Mouse (Mus musculus): ENCODE measurements around the gene Gnaq.
"Not testable (repeated sequence)": the region's sequence is repeated elsewhere in the genome, so short reads cannot be mapped to it uniquely, and the experiment has no call there.

Gnaq gene

GRCm38 (mm10) chr19:16132791-16132864 is at the start of gene Gnaq:
Gene Gnaq (plus strand): TSS chr19:16132831.
- no peak for DNase-seq (ENCODE audit: low read depth, low spot score)

GRCm38 (mm10) chr19:16083981-16084630 is 48.5 kb upstream of the Gnaq start:
- not testable (repeated sequence) for DNase-seq (ENCODE audit: low read depth, low spot score)

- no peak for DNase-seq (ENCODE audit: low read depth, low spot score)
Observed at GRCm38 (mm10) chr19:16085248-16085647, 47.4 kb upstream of the Gnaq start.

- no peak for DNase-seq (ENCODE audit: low read depth, low spot score)
Observed at GRCm38 (mm10) chr19:16086154-16086553, 46.5 kb upstream of the Gnaq start.

GRCm38 (mm10) chr19:16086581-16086980 is 46.0 kb upstream of the Gnaq start:
- no peak for DNase-seq (ENCODE audit: low read depth, low spot score)

- DNase-seq (ENCODE audit: low read depth, low spot score), result no peak
Observed at GRCm38 (mm10) chr19:16087391-16087790, 45.2 kb upstream of the Gnaq start.

GRCm38 (mm10) chr19:16093616-16094015 is 39.0 kb upstream of the Gnaq start:
- DNase-seq (ENCODE audit: low read depth, low spot score), result no peak

- DNase-seq (ENCODE audit: low read depth, low spot score), result no peak
Observed at GRCm38 (mm10) chr19:16109901-16110300, 22.7 kb upstream of the Gnaq start.

GRCm38 (mm10) chr19:16110670-16111069 is 22.0 kb upstream of the Gnaq start:
- no peak for DNase-seq (ENCODE audit: low read depth, low spot score)

- no peak for DNase-seq (ENCODE audit: low read depth, low spot score)
Observed at GRCm38 (mm10) chr19:16113295-16113694, 19.3 kb upstream of the Gnaq start.

- DNase-seq (ENCODE audit: low read depth, low spot score), result no peak
Observed at GRCm38 (mm10) chr19:16118421-16118820, 14.2 kb upstream of the Gnaq start.

- DNase-seq (ENCODE audit: low read depth, low spot score), result no peak
Observed at GRCm38 (mm10) chr19:16121301-16121700, 11.3 kb upstream of the Gnaq start.

- DNase-seq (ENCODE audit: low read depth, low spot score), result peak; percentile 80
Observed at GRCm38 (mm10) chr19:16128715-16129114, 3.9 kb upstream of the Gnaq start.

GRCm38 (mm10) chr19:16129171-16129570 is 3.5 kb upstream of the Gnaq start:
- peak; percentile 21 for DNase-seq (ENCODE audit: low read depth, low spot score)

GRCm38 (mm10) chr19:16130476-16130875 is 2.2 kb upstream of the Gnaq start:
- DNase-seq (ENCODE audit: low read depth, low spot score), result no peak

- DNase-seq (ENCODE audit: low read depth, low spot score), result no peak
Observed at GRCm38 (mm10) chr19:16131831-16132230, 800 bp upstream of the Gnaq start.

- DNase-seq (ENCODE audit: low read depth, low spot score), result peak; percentile 87
Observed at GRCm38 (mm10) chr19:16132340-16132790, 266 bp upstream of the Gnaq start.

GRCm38 (mm10) chr19:16132865-16133720 is 462 bp downstream of the Gnaq start:
- peak; percentile 62 for DNase-seq (ENCODE audit: low read depth, low spot score)

GRCm38 (mm10) chr19:16133721-16134570 is 1.3 kb downstream of the Gnaq start:
- DNase-seq (ENCODE audit: low read depth, low spot score), result peak; percentile 66

GRCm38 (mm10) chr19:16138064-16138580 is 5.5 kb downstream of the Gnaq start:
- DNase-seq (ENCODE audit: low read depth, low spot score), result no peak

GRCm38 (mm10) chr19:16140710-16141109 is 8.1 kb downstream of the Gnaq start:
- DNase-seq (ENCODE audit: low read depth, low spot score), result no peak

- DNase-seq (ENCODE audit: low read depth, low spot score), result no peak
Observed at GRCm38 (mm10) chr19:16141857-16142256, 9.2 kb downstream of the Gnaq start.
